Mouse (Mus musculus) spleen, postnatal 14 days (tissue): ENCODE results near the gene Sgms1.
"Not testable (repeated sequence)": the region's sequence is repeated elsewhere in the genome, so short reads cannot be mapped to it uniquely, and the experiment has no call there.

ENCODE experiments used
- DNase-seq, 2 experiments: peaks; one replicate each; pipeline ENCODE4 v3.0.0; 2021 to 2022; ENCODE audit warnings: low spot score in 2 of 2

Sgms1 gene

DNA sequence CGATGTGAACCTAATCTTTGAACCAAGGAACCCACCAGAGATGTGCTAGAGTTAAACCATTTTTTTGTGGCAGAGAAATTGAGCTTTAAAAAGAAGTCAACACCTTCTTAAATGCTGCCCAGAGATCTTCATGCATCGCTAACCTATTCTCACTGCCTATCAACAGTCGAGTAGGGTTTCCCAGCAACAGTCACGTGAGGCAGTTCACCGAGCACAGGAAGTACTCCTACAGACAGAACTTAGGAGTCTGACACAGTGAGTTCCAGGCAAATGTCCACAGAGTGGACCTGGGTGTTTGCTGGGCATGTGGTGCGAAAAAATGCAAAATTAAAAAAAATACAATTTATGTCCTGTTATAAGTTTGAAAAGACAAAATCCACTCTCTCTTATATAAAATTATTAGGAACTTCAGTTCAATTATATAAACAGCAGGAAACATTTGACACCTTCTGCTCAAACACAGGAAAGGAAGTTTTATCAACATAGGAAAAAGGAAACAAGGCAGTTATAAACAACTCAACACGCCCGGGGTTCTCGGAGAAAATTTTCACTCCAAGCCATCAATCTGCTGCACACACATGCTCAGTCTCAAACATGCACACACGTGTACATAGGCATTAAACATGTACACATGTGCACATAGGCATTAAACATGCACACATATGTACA, 64.3 kb downstream of the Sgms1 start:
- no peak for DNase-seq

DNA sequence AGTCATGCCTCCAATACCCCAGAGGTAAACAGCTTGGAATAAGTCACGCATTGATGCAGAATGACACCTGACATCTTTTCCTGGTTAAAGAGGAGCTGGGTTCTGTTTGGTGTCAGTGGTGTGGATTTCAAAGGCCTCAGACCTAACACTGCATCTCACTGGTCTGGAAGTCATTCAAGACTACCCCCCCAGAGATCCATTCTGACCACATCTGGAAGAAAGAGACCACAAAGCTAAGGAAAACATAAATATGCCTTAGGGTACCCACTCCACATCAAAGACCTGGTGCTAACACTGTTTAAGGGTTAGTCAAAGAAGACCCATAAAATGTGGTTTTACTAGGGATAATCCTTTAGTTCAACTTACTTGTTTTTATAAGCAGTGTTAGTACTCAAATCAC, 65.0 kb downstream of the Sgms1 start:
- no peak for DNase-seq

DNA sequence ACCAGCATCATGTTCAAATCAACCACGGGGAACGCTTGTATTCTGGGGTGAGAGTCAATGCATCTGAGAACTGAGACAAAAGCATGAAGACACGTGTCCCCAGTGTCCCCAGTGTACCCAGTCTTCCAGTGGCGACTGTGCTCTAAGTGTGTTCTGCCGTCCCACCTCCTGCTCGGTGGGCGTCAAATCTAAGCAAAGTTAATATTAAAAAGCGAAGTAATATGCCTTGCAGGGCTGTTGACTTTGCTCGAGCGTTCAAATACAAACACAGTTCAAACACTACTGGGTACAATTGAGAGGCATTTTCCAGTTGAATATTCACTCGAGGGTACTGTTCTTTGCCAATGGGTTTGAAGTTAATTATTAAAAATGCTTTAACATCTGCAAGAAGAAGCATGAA, 66.4 kb downstream of the Sgms1 start:
- DNase-seq, result no peak

DNA sequence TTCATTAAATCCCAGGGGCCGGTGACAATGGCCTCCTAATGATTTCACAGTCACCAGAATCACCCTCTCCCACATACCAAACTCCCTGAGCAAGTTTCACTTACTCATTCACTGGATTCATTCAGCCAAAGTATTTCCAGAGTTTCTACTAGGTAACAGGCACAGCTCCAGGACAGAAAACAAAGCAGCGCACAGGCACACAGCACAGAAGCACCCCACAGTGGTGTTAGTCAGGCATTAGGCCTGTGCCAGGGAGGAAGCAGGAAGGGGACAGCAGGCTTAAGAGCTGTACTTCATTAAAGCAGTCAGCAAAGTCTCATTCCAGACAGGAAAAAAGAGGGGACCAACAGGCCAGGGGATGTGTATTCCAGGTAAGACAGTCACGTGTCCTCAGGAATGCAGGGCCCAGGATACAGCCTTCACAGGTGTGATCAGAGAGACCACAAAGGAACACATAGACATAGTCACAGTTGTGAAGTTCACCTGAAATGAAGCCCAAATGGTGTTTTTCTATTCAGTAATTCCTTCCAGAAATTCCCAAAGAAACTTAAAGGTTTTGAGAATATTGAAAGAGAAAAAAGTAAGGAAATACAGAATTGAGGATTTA, 67.0 kb downstream of the Sgms1 start:
- no peak for DNase-seq

- DNase-seq, result peak; percentile 78 to 86
These were observed 69.2 kb downstream of the Sgms1 start for GRCm38 (mm10) chr19:32320366-32320666.

- DNase-seq, result no peak
These were observed 69.8 kb downstream of the Sgms1 start for GRCm38 (mm10) chr19:32319531-32320365.

- no peak for DNase-seq
These were observed 70.5 kb downstream of the Sgms1 start for GRCm38 (mm10) chr19:32319057-32319456.

GRCm38 (mm10) chr19:32317347-32317746, 72.2 kb downstream of the Sgms1 start:
- not testable (repeated sequence) for DNase-seq

DNA sequence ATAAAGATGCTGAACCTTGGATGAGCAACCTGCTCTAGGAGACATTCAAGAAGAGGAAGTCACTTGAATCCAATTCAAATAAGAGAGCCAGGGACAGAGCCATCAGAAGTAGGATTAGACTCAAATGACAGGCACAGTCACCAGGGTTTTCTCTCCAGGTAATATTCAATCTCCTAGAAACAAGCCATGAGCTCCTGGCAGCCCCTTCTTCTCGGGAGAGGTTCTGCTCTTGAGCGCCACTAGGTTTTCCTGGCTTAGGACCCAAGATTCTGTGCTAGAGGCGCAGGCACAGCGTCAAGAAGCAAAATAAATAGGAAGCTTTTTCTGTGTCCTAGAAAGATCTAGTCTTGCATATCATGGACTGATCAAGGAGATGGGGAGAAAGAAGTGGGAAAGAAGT, 76.2 kb downstream of the Sgms1 start:
- no peak for DNase-seq

- no peak for DNase-seq
These were observed 77.8 kb downstream of the Sgms1 start for GRCm38 (mm10) chr19:32311762-32312161.

DNA sequence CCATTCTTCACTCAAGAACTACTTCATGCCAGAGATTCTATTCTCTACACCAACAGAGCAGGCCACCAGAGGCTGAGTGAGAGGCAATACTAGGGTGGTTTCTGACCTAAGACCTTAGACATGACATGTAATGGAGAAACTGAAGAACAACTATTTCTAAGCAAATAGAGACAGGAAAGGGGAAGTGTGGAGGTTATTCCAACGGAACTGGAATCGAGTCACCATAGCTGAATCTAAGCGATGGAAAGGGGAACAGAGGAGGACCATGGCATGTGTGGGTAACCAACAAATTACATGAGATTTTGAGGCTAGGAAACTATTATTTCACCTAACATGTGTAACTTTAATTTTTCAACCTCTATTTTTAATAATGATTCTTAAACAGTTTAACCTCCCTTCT, 78.5 kb downstream of the Sgms1 start:
- DNase-seq, result no peak

- no peak for DNase-seq
These were observed 79.0 kb downstream of the Sgms1 start for GRCm38 (mm10) chr19:32310483-32310882.

GRCm38 (mm10) chr19:32309346-32309745, 80.2 kb downstream of the Sgms1 start:
- DNase-seq, result no peak

DNA sequence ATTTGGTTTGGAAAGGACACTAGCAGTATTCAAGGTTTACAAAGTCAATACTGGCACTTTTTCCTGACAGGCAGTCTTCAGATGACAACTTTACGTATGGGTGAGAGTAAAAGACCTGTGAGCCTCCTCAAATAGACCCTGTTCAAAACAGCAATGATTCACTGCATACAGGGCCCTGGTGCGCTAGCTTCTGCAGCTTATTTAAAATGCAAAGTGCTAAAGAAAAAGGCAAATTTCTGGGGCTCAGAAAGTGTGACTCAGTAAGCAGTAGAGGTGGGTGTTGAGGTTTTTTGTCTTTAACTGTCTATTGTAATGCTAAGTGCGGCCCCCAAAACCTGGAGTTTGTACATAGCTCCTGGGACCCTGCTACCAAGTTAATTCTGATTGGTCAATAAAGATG, 81.2 kb downstream of the Sgms1 start:
- DNase-seq, result no peak

DNA sequence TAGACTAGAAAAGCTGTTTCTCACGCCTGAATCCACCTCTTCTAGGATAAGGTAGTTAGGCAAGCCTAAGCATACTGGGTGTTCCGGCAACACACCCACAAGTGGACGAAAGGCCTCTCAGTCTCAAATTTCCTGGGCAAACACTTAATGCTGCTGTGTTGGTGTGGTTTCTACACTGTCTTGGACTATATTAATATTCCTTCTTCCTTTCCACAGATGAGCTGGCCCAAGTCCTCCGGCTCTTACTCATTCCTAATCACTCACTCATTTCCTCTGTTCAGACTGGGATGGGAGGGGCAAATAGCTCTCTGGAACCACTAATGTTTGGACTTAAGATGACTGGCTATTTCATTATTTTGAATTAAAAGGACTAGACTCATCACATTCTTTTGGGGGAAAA, 84.6 kb downstream of the Sgms1 start:
- DNase-seq, result no peak

GRCm38 (mm10) chr19:32304008-32304873, 85.3 kb downstream of the Sgms1 start:
- DNase-seq, result peak in 1 of 2 experiments; percentile 12

GRCm38 (mm10) chr19:32302835-32303381, 86.6 kb downstream of the Sgms1 start:
- no peak for DNase-seq

- no peak for DNase-seq
These were observed 87.9 kb downstream of the Sgms1 start for GRCm38 (mm10) chr19:32301568-32301967.

DNA sequence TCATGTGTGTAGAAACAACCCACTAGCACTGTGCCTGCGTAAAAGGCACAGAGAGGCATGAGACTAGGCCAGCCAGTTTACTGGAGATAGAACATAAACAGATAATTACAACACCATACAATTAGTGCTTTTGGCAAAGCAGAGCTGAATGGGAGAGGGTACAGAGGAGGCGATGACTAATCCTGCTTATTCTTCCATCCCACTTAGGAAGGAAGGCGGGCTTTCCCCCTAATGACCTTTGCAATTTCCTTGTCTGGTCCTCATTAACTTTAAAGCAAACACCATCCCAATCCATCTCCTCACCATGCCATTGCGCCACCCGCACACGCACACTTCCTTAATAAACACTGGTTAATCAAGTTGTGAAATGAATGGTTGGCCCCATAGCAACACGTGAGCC, 91.3 kb downstream of the Sgms1 start:
- no peak for DNase-seq

- no peak for DNase-seq
These were observed 92.7 kb downstream of the Sgms1 start for GRCm38 (mm10) chr19:32296863-32297262.

DNA sequence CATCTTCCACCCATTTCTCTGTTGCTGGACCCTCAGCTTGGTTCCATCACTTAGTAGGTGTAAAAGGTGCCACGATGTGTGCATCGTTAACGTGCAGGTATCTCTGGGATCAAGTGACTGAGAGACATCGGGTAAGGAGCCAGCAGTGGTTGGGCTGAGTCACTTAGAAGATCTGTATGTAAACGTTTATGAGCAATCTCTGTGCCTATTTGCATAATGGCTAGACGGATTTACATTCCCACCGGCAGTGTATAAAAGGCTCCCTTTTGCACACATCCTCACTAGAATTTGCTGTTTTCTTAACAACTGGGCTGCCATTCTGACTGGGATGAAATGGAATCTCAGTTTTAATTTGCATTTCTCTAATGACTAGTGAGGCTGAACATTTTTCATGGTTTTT, 93.9 kb downstream of the Sgms1 start:
- DNase-seq, result no peak
